Mouse (Mus musculus) brain, embryonic 14.5 days (tissue): ENCODE measurements around the gene Aurkb.
"Not testable (repeated sequence)": the region's sequence is repeated elsewhere in the genome, so short reads cannot be mapped to it uniquely, and the experiment has no call there.

ENCODE experiments used
- CTCF ChIP-seq: fragments of 200-500 bp; IDR thresholded peaks from 2 replicates; pipeline ENCODE4 v1.5.1; 2012; ENCODE audit warnings: inconsistent platforms, mild to moderate bottlenecking, moderate library complexity, borderline replicate concordance; ENCODE audit not compliant: insufficient read depth, insufficient read length; ENCODE audit errors: extremely low read depth
- POLR2A ChIP-seq: fragments of 200-500 bp; IDR thresholded peaks from 2 replicates; pipeline ENCODE4 v1.6.1; 2012; ENCODE audit warnings: mild to moderate bottlenecking, inconsistent platforms, borderline replicate concordance; ENCODE audit not compliant: poor library complexity, insufficient read depth, insufficient read length, severe bottlenecking; ENCODE audit errors: extremely low read depth

GRCm38 (mm10) chr11:69093856-69094255 is 48.4 kb downstream of the Aurkb start:
- TF ChIP-seq CTCF, POLR2A: not testable (repeated sequence)
